Mouse (Mus musculus) midbrain, embryonic 15.5 days (tissue): ENCODE measurements around the gene Vasp. TPM values are rescaled to one million over a fixed set of nuclear protein-coding genes. Genes with fewer than 3 reads are reported as not detected.

Source experiments
- ATAC-seq: fragments of 200-750 bp; cut with Nextera tagmentation; replicated peaks from 2 replicates; pipeline ENCODE4 v1.8.0; 2017; ENCODE audit warnings: moderate TSS enrichment
- H3K27ac ChIP-seq: fragments of 300-500 bp; sonication (generic); 2 replicates; pipeline ENCODE4 v1.5.1; 2015; ENCODE audit warnings: mild to moderate bottlenecking, inconsistent platforms
- H3K27me3 ChIP-seq: fragments of 300-500 bp; sonication (generic); replicated peaks from 2 replicates; pipeline ENCODE4 v1.6.1; 2015; ENCODE audit warnings: inconsistent platforms
- H3K36me3 ChIP-seq: fragments of 300-500 bp; sonication (generic); replicated peaks from 2 replicates; pipeline ENCODE4 v1.6.1; 2015; ENCODE audit warnings: inconsistent platforms
- H3K4me1 ChIP-seq: fragments of 300-500 bp; sonication (generic); 2 replicates; pipeline ENCODE4 v1.6.1; 2015; ENCODE audit warnings: inconsistent platforms
- H3K4me2 ChIP-seq: fragments of 300-500 bp; sonication (generic); 2 replicates; pipeline ENCODE4 v1.6.1; 2015; ENCODE audit warnings: inconsistent platforms, mild to moderate bottlenecking, moderate library complexity
- H3K4me3 ChIP-seq: fragments of 300-500 bp; sonication (generic); 2 replicates; pipeline ENCODE4 v1.5.1; 2015; ENCODE audit warnings: mild to moderate bottlenecking, inconsistent platforms
- H3K9ac ChIP-seq: fragments of 300-500 bp; sonication (generic); 2 replicates; pipeline ENCODE4 v1.6.1; 2015; ENCODE audit warnings: mild to moderate bottlenecking, inconsistent platforms
- H3K9me3 ChIP-seq: fragments of 300-500 bp; sonication (generic); 2 replicates; pipeline ENCODE4 v1.6.1; 2016; ENCODE audit warnings: inconsistent platforms
- WGBS: fragments of 180-500 bp; shearing (Covaris S2); methylation state at CpG from one replicate; pipeline ENCODE4 v1.1.7; 2015; ENCODE audit warnings: mixed read lengths; 5-methylcytosine and 5-hydroxymethylcytosine counted together
- polyA plus RNA-seq: library from polyadenylated mRNA; unstranded; fragments of >200 nt; fragmentation: Nextera tagmentation; extraction: Ambion mirVana; gene quantifications from 2 replicates; pipeline ENCODE4 v1.2.1, GENCODE M21; 2015

Vasp gene
- polyA plus RNA-seq, 1 experiment from 2014 or later, result 37.4 TPM

GRCm38 (mm10) chr7:19210010-19210409, 61.6 kb downstream of the Vasp start:
- Histone ChIP-seq H3K27ac (no peak overlapping the region), H3K9me3 (no peaks in the 10 kb centered on the region), H3K27me3 (peaks cover 7% of the 10 kb centered on the region; the same call in 1 of the 2 replicates), H3K4me2 (no peak overlapping the region), H3K9ac (no peak overlapping the region), H3K36me3 (no peaks in the 10 kb centered on the region), H3K4me1 (peaks cover 10% of the 10 kb centered on the region), H3K4me3 (no peak overlapping the region)
- no peak for ATAC-seq
- 92% methylated on average over 5 of the region's 5 CpGs for WGBS

GRCm38 (mm10) chr7:19209494-19209893, 62.1 kb downstream of the Vasp start:
- Histone ChIP-seq H3K4me2 (no peak overlapping the region), H3K9ac (no peak overlapping the region), H3K4me1 (peaks cover 10% of the 10 kb centered on the region), H3K4me3 (no peak overlapping the region), H3K9me3 (no peaks in the 10 kb centered on the region), H3K27me3 (peaks cover 7% of the 10 kb centered on the region; the same call in 1 of the 2 replicates), H3K36me3 (peaks cover under 1% of the 10 kb centered on the region; the same call in 1 of the 2 replicates), H3K27ac (no peak overlapping the region)
- WGBS, result 83% methylated on average over 4 of the region's 4 CpGs
- ATAC-seq, result no peak

GRCm38 (mm10) chr7:19208944-19209472, 62.6 kb downstream of the Vasp start:
- Histone ChIP-seq H3K4me1 (peaks cover 10% of the 10 kb centered on the region), H3K27me3 (peaks cover 7% of the 10 kb centered on the region; the same call in 1 of the 2 replicates), H3K27ac (no peak overlapping the region), H3K9ac (no peak overlapping the region), H3K9me3 (no peaks in the 10 kb centered on the region), H3K4me3 (no peak overlapping the region), H3K36me3 (peaks cover 3% of the 10 kb centered on the region; the same call in 1 of the 2 replicates), H3K4me2 (no peak overlapping the region)
- 57% methylated on average over 7 of the region's 7 CpGs for WGBS
- no peak for ATAC-seq

- Histone ChIP-seq H3K9ac (no peak overlapping the region), H3K36me3 (peaks cover 3% of the 10 kb centered on the region; the same call in 1 of the 2 replicates), H3K27ac (no peak overlapping the region), H3K4me1 (peaks cover 10% of the 10 kb centered on the region), H3K4me2 (no peak overlapping the region), H3K9me3 (no peaks in the 10 kb centered on the region), H3K27me3 (peaks cover 7% of the 10 kb centered on the region; the same call in 1 of the 2 replicates), H3K4me3 (no peak overlapping the region)
- 83% methylated on average over 13 of the region's 13 CpGs for WGBS
- peak; percentile 37; the same call in 1 of the 2 replicates for ATAC-seq
Observed at GRCm38 (mm10) chr7:19208201-19208910, 63.3 kb downstream of the Vasp start.

Other genes with a start within 250 kb of the Vasp start
- gene Foxa3, start 248.3 kb downstream of the Vasp start, polyA plus RNA-seq, result not detected in 2 replicates
- gene Sympk, start 247.4 kb downstream of the Vasp start, polyA plus RNA-seq, result 30.6 and 32.7 TPM in 2 replicates
- 0.15 and 0.37 TPM in 2 replicates for gene Rsph6a, start 217.1 kb downstream of the Vasp start, polyA plus RNA-seq
- gene Dmwd, start 195.6 kb downstream of the Vasp start, polyA plus RNA-seq, result 34.2 and 40.9 TPM in 2 replicates
- 10.8 and 13.9 TPM in 2 replicates for gene Dmpk, start 188.0 kb downstream of the Vasp start, polyA plus RNA-seq
- gene Six5, start 177.2 kb downstream of the Vasp start, polyA plus RNA-seq, result 2.1 and 2.2 TPM in 2 replicates
- 6.9 and 7.3 TPM in 2 replicates for gene Gm4969, start 153.4 kb downstream of the Vasp start, polyA plus RNA-seq
- gene Fbxo46, start 152.0 kb downstream of the Vasp start, polyA plus RNA-seq, result 21.1 and 21.4 TPM in 2 replicates
- gene Qpctl, start 122.5 kb downstream of the Vasp start, polyA plus RNA-seq, result 26.4 and 27.0 TPM in 2 replicates
- 109 and 112 TPM in 2 replicates for gene Snrpd2, start 122.1 kb downstream of the Vasp start, polyA plus RNA-seq
- 3.5 and 4.3 TPM in 2 replicates for gene Gipr, start 105.7 kb downstream of the Vasp start, polyA plus RNA-seq
- gene Eml2, start 95.4 kb downstream of the Vasp start, polyA plus RNA-seq, result 8.9 and 10.8 TPM in 2 replicates
- 3.5 and 4.0 TPM in 2 replicates for gene Gpr4, start 59.3 kb downstream of the Vasp start, polyA plus RNA-seq
- 37.9 and 41.1 TPM in 2 replicates for gene Opa3, start 43.5 kb downstream of the Vasp start, polyA plus RNA-seq
- gene Ppm1n, start 8.2 kb upstream of the Vasp start, polyA plus RNA-seq, result 1.1 and 1.7 TPM in 2 replicates
- 112 and 121 TPM in 2 replicates for gene Rtn2, start 10.8 kb upstream of the Vasp start, polyA plus RNA-seq
- gene Fosb, start 38.2 kb upstream of the Vasp start, polyA plus RNA-seq, result 0.08 TPM in 1 of 2 replicates, not detected in the other
- gene Ercc1, start 73.0 kb upstream of the Vasp start, polyA plus RNA-seq, result 80.2 and 83.3 TPM in 2 replicates
- gene Cd3eap, start 87.7 kb upstream of the Vasp start, polyA plus RNA-seq, result 22.0 and 25.1 TPM in 2 replicates
- gene Ppp1r13l, start 87.9 kb upstream of the Vasp start, polyA plus RNA-seq, result 2.1 and 2.5 TPM in 2 replicates
- gene Ercc2, start 110.2 kb upstream of the Vasp start, polyA plus RNA-seq, result 29.7 and 33.0 TPM in 2 replicates
- 1.4 and 1.5 TPM in 2 replicates for gene Klc3, start 132.3 kb upstream of the Vasp start, polyA plus RNA-seq
- not detected in 2 replicates for gene Ckm, start 133.0 kb upstream of the Vasp start, polyA plus RNA-seq
- gene Mark4, start 187.0 kb upstream of the Vasp start, polyA plus RNA-seq, result 20.4 and 20.6 TPM in 2 replicates
- 0.17 and 0.57 TPM in 2 replicates for gene Exoc3l2, start 191.5 kb upstream of the Vasp start, polyA plus RNA-seq
- gene Bloc1s3, start 236.6 kb upstream of the Vasp start, polyA plus RNA-seq, result 4.8 and 5.0 TPM in 2 replicates
- 38.3 and 39.1 TPM in 2 replicates for gene Trappc6a, start 236.6 kb upstream of the Vasp start, polyA plus RNA-seq
- gene Nkpd1, start 246.0 kb upstream of the Vasp start, polyA plus RNA-seq, result 0.74 and 0.95 TPM in 2 replicates